Mouse (Mus musculus) spleen, embryonic (tissue): ENCODE results near the gene Drg2.

Source experiments
- CTCF ChIA-PET: fragments of 350-600 bp; sonication (Branson Sonifier 250); formaldehyde crosslinking; loops from one replicate; lab custom pipeline; 2022; lab: Charles Lee

The Drg2 gene

DNA sequence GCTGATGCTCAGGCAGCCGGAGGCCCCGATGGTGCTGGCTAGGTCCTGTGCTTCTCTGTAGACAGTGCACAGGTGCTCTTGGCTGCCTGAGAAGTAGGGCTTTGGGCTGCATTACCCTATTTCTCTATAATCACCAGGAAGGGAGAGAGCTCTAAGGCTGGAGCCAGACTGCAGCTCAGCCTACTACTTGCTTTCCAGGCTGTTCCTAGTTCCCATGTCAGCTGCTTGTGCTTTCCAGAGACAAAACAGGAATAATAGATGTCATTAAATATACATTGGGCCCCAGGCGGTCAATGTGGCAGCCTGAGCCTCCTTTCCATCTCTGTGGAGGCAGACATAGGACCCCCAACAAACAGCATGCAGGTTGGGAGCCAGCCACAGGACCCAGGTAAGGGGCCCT is 14.6 kb downstream of the Drg2 start, which contains the start of gene Myo15:
Myo15 (plus strand) TSS at position 301 of the 400 bp plus-strand sequence.
- CTCF ChIA-PET, result no interaction called here

GRCm38 (mm10) chr11:60470743-60471142 is 16.4 kb downstream of the Drg2 start:
- CTCF ChIA-PET, result interaction anchor here (0.6 kb wide), 2 partner anchors 61 to 84 kb away, joined by 4 to 14 read pairs; no protein-coding TSS in a partner anchor

DNA sequence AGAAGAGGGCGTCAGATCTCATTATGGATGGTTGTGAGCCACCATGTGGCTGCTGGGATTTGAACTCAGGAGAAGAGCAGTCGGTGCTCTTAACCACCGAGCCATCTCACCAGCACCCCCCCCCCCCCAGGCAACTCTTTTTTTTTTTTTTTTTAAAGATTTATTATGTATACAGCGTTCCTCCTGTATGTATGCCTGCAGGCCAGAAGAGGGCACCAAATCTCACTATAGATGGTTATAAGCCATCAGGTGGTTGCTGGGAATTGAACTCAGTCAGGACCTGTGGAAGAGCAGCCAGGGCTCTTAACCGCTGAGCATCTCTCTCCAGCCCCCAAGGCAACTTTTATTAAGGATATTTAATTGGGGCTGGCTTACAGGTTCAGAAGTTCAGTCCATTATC is 20.1 kb downstream of the Drg2 start:
- CTCF ChIA-PET, result no interaction called here

DNA sequence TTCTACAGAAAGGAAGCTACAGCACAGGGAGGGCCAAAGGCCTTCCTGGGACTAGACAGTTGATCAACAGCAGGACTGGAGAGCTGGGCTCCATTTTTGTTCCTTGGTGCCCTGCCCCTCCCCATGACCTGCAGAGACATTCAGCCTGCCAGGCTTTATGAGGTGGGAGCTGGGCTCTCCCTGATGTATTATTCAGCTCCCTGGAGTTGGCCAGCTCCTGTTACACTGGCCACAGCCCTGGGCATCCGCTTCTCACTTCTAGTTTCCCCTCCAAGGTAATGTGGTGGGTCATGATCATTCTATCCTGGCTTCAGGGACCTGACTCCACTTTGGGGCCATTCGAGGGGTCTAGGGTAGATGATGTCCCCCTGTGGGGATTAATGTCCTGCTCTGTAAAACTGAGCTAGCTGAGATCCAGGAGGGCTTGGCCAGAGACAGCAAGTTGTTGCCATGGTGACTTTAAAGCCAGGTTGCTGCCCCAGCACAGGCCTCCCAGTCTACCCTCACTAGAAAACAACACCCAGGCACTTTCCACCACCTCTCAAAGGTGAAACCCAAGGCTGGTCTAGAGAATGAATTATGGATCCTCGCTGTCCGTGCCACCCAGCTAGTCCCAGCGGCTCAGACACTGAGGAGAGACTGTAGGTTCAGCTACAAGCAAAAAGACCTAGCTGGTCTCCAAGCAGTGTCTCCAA is 21.4 kb downstream of the Drg2 start:
- CTCF ChIA-PET, result no interaction called here

DNA sequence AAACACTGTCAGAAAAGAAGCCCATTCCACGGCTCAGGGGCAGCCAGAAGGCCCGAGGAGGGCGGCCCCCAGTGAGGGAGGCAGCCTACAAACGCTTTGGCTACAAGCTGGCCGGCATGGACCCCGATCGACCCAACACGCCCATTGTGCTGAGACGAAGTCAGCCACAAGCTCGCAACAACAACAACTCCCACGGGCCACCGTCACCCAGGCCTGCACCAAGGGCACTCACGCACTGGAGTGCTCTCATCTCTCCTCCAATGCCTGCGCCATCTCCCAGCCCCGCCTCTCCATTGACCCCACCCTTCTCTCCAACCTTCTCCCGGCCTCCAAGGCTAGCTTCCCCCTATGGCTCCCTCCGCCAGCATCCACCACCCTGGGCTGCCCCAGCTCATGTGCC is 23.7 kb downstream of the Drg2 start:
- CTCF ChIA-PET, result no interaction called here

- CTCF ChIA-PET, result no interaction called here
Observed at GRCm38 (mm10) chr11:60486267-60486666, 31.9 kb downstream of the Drg2 start.

- CTCF ChIA-PET, result no interaction called here
Observed at GRCm38 (mm10) chr11:60492726-60493125, 38.3 kb downstream of the Drg2 start.

DNA sequence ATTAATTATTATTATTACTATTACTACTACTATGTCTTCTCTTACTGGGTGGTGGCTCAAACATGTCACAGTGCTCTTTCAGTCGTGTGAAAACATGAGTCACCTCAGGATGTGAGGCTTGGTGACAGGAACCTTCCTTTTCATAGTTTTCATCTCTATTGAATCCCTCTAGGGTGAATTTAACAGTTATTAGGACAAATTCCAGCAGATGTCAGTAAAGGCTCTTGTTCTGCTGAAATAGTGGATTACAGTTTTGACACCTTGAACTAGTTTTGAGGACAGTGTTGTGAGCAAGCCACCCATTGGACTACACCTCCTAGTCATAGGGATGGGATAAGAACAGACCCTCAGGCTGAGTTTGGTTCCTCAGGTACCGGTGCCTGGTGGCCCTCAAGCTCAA is 41.3 kb downstream of the Drg2 start:
- CTCF ChIA-PET, result no interaction called here

DNA sequence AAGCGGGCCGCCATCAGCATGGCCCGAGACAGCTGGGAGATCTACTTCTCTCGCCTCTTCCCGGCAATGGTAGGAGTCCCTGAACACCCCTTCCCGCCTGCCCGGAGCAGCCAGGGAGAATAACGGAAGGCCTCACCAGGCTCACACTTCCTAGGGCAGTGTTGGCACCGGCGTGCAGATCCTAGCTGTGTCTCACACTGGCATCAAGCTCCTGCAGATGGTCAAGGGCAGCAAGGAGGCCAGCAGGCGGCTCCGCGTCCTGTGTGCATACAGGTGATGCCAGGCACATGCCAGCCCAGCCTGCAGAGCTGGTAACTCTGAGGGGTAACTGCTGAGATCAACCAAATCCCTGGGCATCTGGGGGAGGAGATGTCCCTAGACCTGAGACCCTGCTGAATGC is 52.9 kb downstream of the Drg2 start:
- CTCF ChIA-PET, result no interaction called here

- CTCF ChIA-PET, result no interaction called here
Observed at GRCm38 (mm10) chr11:60508950-60509349, 54.6 kb downstream of the Drg2 start.

- CTCF ChIA-PET, result no interaction called here
Observed at GRCm38 (mm10) chr11:60509500-60509899, 55.1 kb downstream of the Drg2 start.

DNA sequence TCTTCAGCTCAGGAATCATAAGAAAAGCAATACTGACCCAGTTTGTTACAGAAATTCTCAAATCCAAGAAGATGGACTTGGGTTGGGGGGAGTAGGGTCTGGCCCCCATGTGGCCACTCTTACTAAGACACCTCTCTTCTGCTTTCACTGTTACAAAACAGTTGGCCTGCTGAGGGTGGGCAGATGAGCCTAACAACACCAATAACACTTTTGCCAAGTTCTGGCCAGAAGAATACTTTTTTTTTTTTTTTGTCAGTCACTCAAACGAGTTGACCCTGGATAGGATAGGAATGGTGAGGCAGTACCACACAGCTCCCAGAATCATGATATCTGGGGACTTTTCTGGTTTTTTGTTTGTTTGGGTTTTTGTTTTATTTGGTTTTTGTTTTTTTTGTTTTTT is 57.5 kb downstream of the Drg2 start:
- CTCF ChIA-PET, result no interaction called here

GRCm38 (mm10) chr11:60512520-60512919 is 58.1 kb downstream of the Drg2 start:
- CTCF ChIA-PET, result no interaction called here

- CTCF ChIA-PET, result no interaction called here
Observed at GRCm38 (mm10) chr11:60514941-60515340, 60.5 kb downstream of the Drg2 start.

- CTCF ChIA-PET, result no interaction called here
Observed at GRCm38 (mm10) chr11:60518305-60518704, 63.9 kb downstream of the Drg2 start.
